Mouse (Mus musculus): ENCODE measurements at regions not wholly inside any gene's neighbourhood (a gene's known extent, or its start where the extent isn't known, plus 50 kb on each side); places are given as distances from the start of the nearest gene placed in this dataset.
A peak's percentile ranks its signal among the peaks of the same experiment; 100 is the strongest.

GRCm38 (mm10) chr7:37333451-37333850, 440.0 kb downstream of the Zfp536 start:
- H3K36me3 ChIP-seq: no peaks in the 10 kb centered on the region
- 68% methylated on average over 16 of the region's 16 CpGs for WGBS

GRCm38 (mm10) chr7:37335212-37335611, 438.2 kb downstream of the Zfp536 start:
- Histone ChIP-seq H3K27me3 (peaks cover 43% of the 10 kb centered on the region), H3K4me1 (peaks cover 38% of the 10 kb centered on the region), H3K36me3 (no peaks in the 10 kb centered on the region), H3K27ac (no peak overlapping the region), H3K9me3 (replicated peaks) (no peaks in the 10 kb centered on the region), H3K9ac (no peak overlapping the region), H3K4me2 (no peak overlapping the region), H3K4me3 (replicated peaks) (no peak overlapping the region)
- no peak for ATAC-seq (replicated peaks; ENCODE audit: low FRiP score)
- 63% methylated on average over 7 of the region's 7 CpGs for WGBS

More at GRCm38 (mm10) chr7:37333451-37333850, 440.0 kb downstream of the Zfp536 start:
- H3K27me3 ChIP-seq: peaks cover 30% of the 10 kb centered on the region
- H3K9ac ChIP-seq: no peak overlapping the region
- H3K4me1 ChIP-seq: peaks cover 36% of the 10 kb centered on the region
- no peak for ATAC-seq (replicated peaks; ENCODE audit: low FRiP score)
- no peak overlapping the region for H3K27ac ChIP-seq
- no peaks in the 10 kb centered on the region for H3K9me3 ChIP-seq (replicated peaks)
- H3K4me2 ChIP-seq: no peak overlapping the region
- H3K4me3 ChIP-seq (replicated peaks): no peak overlapping the region

GRCm38 (mm10) chr7:37336171-37336850, 437.1 kb downstream of the Zfp536 start:
- no peaks in the 10 kb centered on the region for H3K9me3 ChIP-seq (replicated peaks)
- H3K4me3 ChIP-seq (replicated peaks): peak overlapping the region; percentile 44
- no peaks in the 10 kb centered on the region for H3K36me3 ChIP-seq
- peaks cover 38% of the 10 kb centered on the region for H3K4me1 ChIP-seq
- H3K27ac ChIP-seq: no peak overlapping the region
- peak overlapping the region; percentile 26; the same call in 1 of the 2 replicates for H3K9ac ChIP-seq
- H3K4me2 ChIP-seq: peak overlapping the region; percentile 79
- WGBS: 14% methylated on average over 12 of the region's 12 CpGs
- ATAC-seq (replicated peaks; ENCODE audit: low FRiP score): no peak
- H3K27me3 ChIP-seq: peaks cover 52% of the 10 kb centered on the region

GRCm38 (mm10) chr7:37336851-37337531, 436.4 kb downstream of the Zfp536 start:
- peaks cover 56% of the 10 kb centered on the region for H3K27me3 ChIP-seq
- H3K4me3 ChIP-seq (replicated peaks): peak overlapping the region; percentile 44
- H3K27ac ChIP-seq: no peak overlapping the region
- peak overlapping the region; percentile 26; the same call in 1 of the 2 replicates for H3K9ac ChIP-seq
- WGBS: 3% methylated on average over 28 of the region's 28 CpGs
- peaks cover 38% of the 10 kb centered on the region for H3K4me1 ChIP-seq
- H3K9me3 ChIP-seq (replicated peaks): no peaks in the 10 kb centered on the region
- no peak for ATAC-seq (replicated peaks; ENCODE audit: low FRiP score)
- no peaks in the 10 kb centered on the region for H3K36me3 ChIP-seq
- H3K4me2 ChIP-seq: peak overlapping the region; percentile 79

GRCm38 (mm10) chr7:37337616-37338015, 435.8 kb downstream of the Zfp536 start:
- no peak overlapping the region for H3K9ac ChIP-seq
- peak overlapping the region; percentile 79 for H3K4me2 ChIP-seq
- 37% methylated on average over 11 of the region's 11 CpGs for WGBS
- no peak overlapping the region; the same call in 1 of the 2 replicates for H3K4me3 ChIP-seq (replicated peaks)
- no peak for ATAC-seq (replicated peaks; ENCODE audit: low FRiP score)
- H3K4me1 ChIP-seq: peaks cover 41% of the 10 kb centered on the region
- no peaks in the 10 kb centered on the region for H3K36me3 ChIP-seq
- H3K9me3 ChIP-seq (replicated peaks): no peaks in the 10 kb centered on the region
- no peak overlapping the region for H3K27ac ChIP-seq
- H3K27me3 ChIP-seq: peaks cover 61% of the 10 kb centered on the region

GRCm38 (mm10) chr7:37338067-37338501, 435.4 kb downstream of the Zfp536 start:
- no peak overlapping the region for H3K27ac ChIP-seq
- H3K4me1 ChIP-seq: peaks cover 45% of the 10 kb centered on the region
- no peaks in the 10 kb centered on the region for H3K36me3 ChIP-seq
- no peaks in the 10 kb centered on the region for H3K9me3 ChIP-seq (replicated peaks)
- peak overlapping the region; percentile 79 for H3K4me2 ChIP-seq
- no peak overlapping the region for H3K4me3 ChIP-seq (replicated peaks)
- H3K9ac ChIP-seq: no peak overlapping the region
- H3K27me3 ChIP-seq: peaks cover 66% of the 10 kb centered on the region
- WGBS: 11% methylated on average over 11 of the region's 11 CpGs
- no peak for ATAC-seq (replicated peaks; ENCODE audit: low FRiP score)

- H3K36me3 ChIP-seq: no peaks in the 10 kb centered on the region
- H3K27ac ChIP-seq: no peak overlapping the region
- 18% methylated on average over 11 of the region's 11 CpGs for WGBS
- no peak overlapping the region for H3K9ac ChIP-seq
- no peaks in the 10 kb centered on the region for H3K9me3 ChIP-seq (replicated peaks)
- H3K4me2 ChIP-seq: peak overlapping the region; percentile 74
- ATAC-seq (replicated peaks; ENCODE audit: low FRiP score): no peak
- peaks cover 69% of the 10 kb centered on the region for H3K27me3 ChIP-seq
- H3K4me3 ChIP-seq (replicated peaks): peak overlapping the region; percentile 36
- peaks cover 30% of the 10 kb centered on the region for H3K4me1 ChIP-seq
Measured at GRCm38 (mm10) chr7:37342613-37343012, 430.8 kb downstream of the Zfp536 start.

- Histone ChIP-seq H3K36me3 (no peaks in the 10 kb centered on the region), H3K9ac (peak overlapping the region; percentile 21; the same call in 1 of the 2 replicates), H3K27ac (no peak overlapping the region), H3K4me2 (peak overlapping the region; percentile 74), H3K9me3 (replicated peaks) (no peaks in the 10 kb centered on the region), H3K4me3 (replicated peaks) (peak overlapping the region; percentile 36), H3K27me3 (peaks cover 65% of the 10 kb centered on the region), H3K4me1 (peaks cover 25% of the 10 kb centered on the region)
- 14% methylated on average over 23 of the region's 23 CpGs for WGBS
- no peak for ATAC-seq (replicated peaks; ENCODE audit: low FRiP score)
Measured at GRCm38 (mm10) chr7:37343021-37343593, 430.3 kb downstream of the Zfp536 start.

GRCm38 (mm10) chr7:37343691-37344233, 429.7 kb downstream of the Zfp536 start:
- ATAC-seq (replicated peaks; ENCODE audit: low FRiP score): no peak
- H3K4me1 ChIP-seq: peaks cover 20% of the 10 kb centered on the region
- H3K27me3 ChIP-seq: peaks cover 58% of the 10 kb centered on the region
- H3K4me2 ChIP-seq: peak overlapping the region; percentile 74
- H3K27ac ChIP-seq: no peak overlapping the region
- no peak overlapping the region for H3K9ac ChIP-seq
- H3K4me3 ChIP-seq (replicated peaks): peak overlapping the region; percentile 36; the same call in 1 of the 2 replicates
- no peaks in the 10 kb centered on the region for H3K9me3 ChIP-seq (replicated peaks)
- WGBS: 34% methylated on average over 18 of the region's 18 CpGs
- no peaks in the 10 kb centered on the region for H3K36me3 ChIP-seq

- H3K4me1 ChIP-seq: peaks cover 20% of the 10 kb centered on the region
- H3K4me3 ChIP-seq (replicated peaks): no peak overlapping the region
- H3K9me3 ChIP-seq (replicated peaks): no peaks in the 10 kb centered on the region
- H3K9ac ChIP-seq: no peak overlapping the region
- H3K27ac ChIP-seq: no peak overlapping the region
- H3K4me2 ChIP-seq: no peak overlapping the region
- WGBS: 4% methylated on average over 10 of the region's 10 CpGs
- no peak for ATAC-seq (replicated peaks; ENCODE audit: low FRiP score)
- peaks cover 40% of the 10 kb centered on the region for H3K27me3 ChIP-seq
- no peaks in the 10 kb centered on the region for H3K36me3 ChIP-seq
Measured at GRCm38 (mm10) chr7:37346041-37346440, 427.4 kb downstream of the Zfp536 start.

- 24% methylated on average over 18 of the region's 21 CpGs for WGBS
- H3K4me1 ChIP-seq: peaks cover 12% of the 10 kb centered on the region
Measured at GRCm38 (mm10) chr7:37357647-37358395, 415.6 kb downstream of the Zfp536 start.

More at GRCm38 (mm10) chr7:37357647-37358395, 415.6 kb downstream of the Zfp536 start:
- Histone ChIP-seq H3K27me3 (peaks cover 9% of the 10 kb centered on the region), H3K9me3 (replicated peaks) (no peaks in the 10 kb centered on the region), H3K9ac (no peak overlapping the region), H3K4me3 (replicated peaks) (no peak overlapping the region), H3K27ac (no peak overlapping the region), H3K4me2 (peak overlapping the region; percentile 31; the same call in 1 of the 2 replicates), H3K36me3 (no peaks in the 10 kb centered on the region)
- ATAC-seq (replicated peaks; ENCODE audit: low FRiP score): peak; percentile 34; the same call in 1 of the 2 replicates
